Mouse (Mus musculus) skeletal muscle tissue, adult 2 months (tissue): ENCODE results near the gene Ubash3a.
"Not testable (repeated sequence)": the region's sequence is repeated elsewhere in the genome, so short reads cannot be mapped to it uniquely, and the experiment has no call there.

Source experiments
- DNase-seq: peaks from one replicate; pipeline ENCODE4 v3.0.0-alpha.2; 2012; ENCODE audit warnings: low read depth, low spot score

Gene Ubash3a

GRCm38 (mm10) chr17:31260430-31260829, 52.8 kb downstream of the Ubash3a start:
- DNase-seq: peak; percentile 92

GRCm38 (mm10) chr17:31261352-31261751, 53.7 kb downstream of the Ubash3a start:
- DNase-seq: no peak

GRCm38 (mm10) chr17:31262715-31263114, 55.0 kb downstream of the Ubash3a start:
- peak; percentile 62 for DNase-seq

- DNase-seq: no peak
Measured at GRCm38 (mm10) chr17:31263770-31264169, 56.1 kb downstream of the Ubash3a start.

GRCm38 (mm10) chr17:31264372-31264771, 56.7 kb downstream of the Ubash3a start:
- no peak for DNase-seq

- DNase-seq: no peak
Measured at GRCm38 (mm10) chr17:31265171-31265572, 57.5 kb downstream of the Ubash3a start.

GRCm38 (mm10) chr17:31265831-31266230, 58.2 kb downstream of the Ubash3a start:
- DNase-seq: no peak

GRCm38 (mm10) chr17:31266321-31266950, 58.8 kb downstream of the Ubash3a start:
- no peak for DNase-seq

GRCm38 (mm10) chr17:31267138-31267537, 59.5 kb downstream of the Ubash3a start:
- DNase-seq: no peak

GRCm38 (mm10) chr17:31267603-31268002, 59.9 kb downstream of the Ubash3a start:
- no peak for DNase-seq

- no peak for DNase-seq
Measured at GRCm38 (mm10) chr17:31268016-31268415, 60.3 kb downstream of the Ubash3a start.

GRCm38 (mm10) chr17:31269761-31270160, 62.1 kb downstream of the Ubash3a start:
- DNase-seq: no peak

GRCm38 (mm10) chr17:31270246-31270645, 62.6 kb downstream of the Ubash3a start:
- DNase-seq: no peak

- not testable (repeated sequence) for DNase-seq
Measured at GRCm38 (mm10) chr17:31270736-31271135, 63.1 kb downstream of the Ubash3a start.

GRCm38 (mm10) chr17:31271136-31271851, 63.6 kb downstream of the Ubash3a start:
- DNase-seq: no peak

- no peak for DNase-seq
Measured at GRCm38 (mm10) chr17:31272416-31273165, 64.9 kb downstream of the Ubash3a start.

GRCm38 (mm10) chr17:31273631-31274030, 66.0 kb downstream of the Ubash3a start:
- no peak for DNase-seq

- DNase-seq: no peak
Measured at GRCm38 (mm10) chr17:31275181-31275580, 67.5 kb downstream of the Ubash3a start.

- DNase-seq: no peak
Measured at GRCm38 (mm10) chr17:31276207-31276921, 68.7 kb downstream of the Ubash3a start.

- DNase-seq: peak; percentile 86
Measured at GRCm38 (mm10) chr17:31276922-31277918, 69.5 kb downstream of the Ubash3a start, which contains the start of gene Rsph1. Gene Rsph1 (minus strand): TSS chr17:31277383.
